Mouse (Mus musculus) ES-E14 (cell line): ENCODE measurements around the gene Acss1.

Source experiments
- CHD2 ChIP-seq: IDR thresholded peaks from 2 replicates; pipeline ENCODE4 v1.6.1; 2014; ENCODE audit warnings: mild to moderate bottlenecking, low read depth, low read length, inconsistent platforms
- HCFC1 ChIP-seq: IDR thresholded peaks from 2 replicates; pipeline ENCODE4 v1.6.1; 2012; ENCODE audit warnings: low read length, inconsistent platforms, borderline replicate concordance; ENCODE audit not compliant: insufficient read depth
- MAFK ChIP-seq: IDR thresholded peaks from 2 replicates; pipeline ENCODE4 v1.6.1; 2014; ENCODE audit warnings: mild to moderate bottlenecking, low read depth, low read length, inconsistent platforms; ENCODE audit not compliant: insufficient read depth
- ZC3H11A ChIP-seq: IDR thresholded peaks from 2 replicates; pipeline ENCODE4 v1.6.1; 2012; ENCODE audit warnings: low read depth, mild to moderate bottlenecking, inconsistent platforms, low read length, borderline replicate concordance
- ZNF384 ChIP-seq: IDR thresholded peaks from 2 replicates; pipeline ENCODE4 v1.6.1; 2012; ENCODE audit warnings: low read depth, low read length, inconsistent platforms

GRCm38 (mm10) chr2:150655290-150655689 lies 13.0 kb downstream of the Acss1 start:
- TF ChIP-seq ZC3H11A (no peak), CHD2 (no peak), ZNF384 (no peak), HCFC1 (no peak), MAFK (no peak)
